Mouse (Mus musculus) c-Kit-positive CD71-negative TER-119-negative erythroid progenitor cells, embryonic 14.5 days (primary cell): ENCODE data around the gene Galntl6.

Experiments
- DNase-seq: peaks from one replicate; pipeline ENCODE4 v3.0.0-alpha.2; 2013; ENCODE audit warnings: low read depth

The Galntl6 gene

GRCm38 (mm10) chr8:57842462-57843391, 1069.7 kb downstream of the Galntl6 start:
- no peak for DNase-seq

GRCm38 (mm10) chr8:57841446-57841845, 1071.0 kb downstream of the Galntl6 start:
- DNase-seq = no peak

DNA sequence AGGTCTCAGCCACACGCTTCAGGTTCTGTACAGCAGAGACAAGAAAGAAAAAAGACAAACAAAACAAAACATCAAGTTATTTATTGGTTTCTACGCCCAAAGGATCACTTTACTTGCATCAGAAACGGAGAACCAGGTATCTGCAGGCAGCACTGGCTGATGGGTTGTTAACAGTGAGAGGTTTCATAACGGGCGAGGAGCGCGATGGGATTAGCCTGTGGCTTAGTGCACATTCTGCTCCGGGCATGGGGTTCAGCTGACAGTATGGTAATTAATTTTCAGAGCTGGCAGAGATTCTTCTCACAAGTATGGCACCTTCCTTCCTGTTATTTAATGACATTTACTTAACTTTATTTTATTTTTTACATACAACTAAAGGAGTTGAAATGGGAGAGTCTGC, 1075.1 kb downstream of the Galntl6 start:
- DNase-seq = no peak

- DNase-seq = no peak
These were observed 1075.5 kb downstream of the Galntl6 start for GRCm38 (mm10) chr8:57836981-57837380.

DNA sequence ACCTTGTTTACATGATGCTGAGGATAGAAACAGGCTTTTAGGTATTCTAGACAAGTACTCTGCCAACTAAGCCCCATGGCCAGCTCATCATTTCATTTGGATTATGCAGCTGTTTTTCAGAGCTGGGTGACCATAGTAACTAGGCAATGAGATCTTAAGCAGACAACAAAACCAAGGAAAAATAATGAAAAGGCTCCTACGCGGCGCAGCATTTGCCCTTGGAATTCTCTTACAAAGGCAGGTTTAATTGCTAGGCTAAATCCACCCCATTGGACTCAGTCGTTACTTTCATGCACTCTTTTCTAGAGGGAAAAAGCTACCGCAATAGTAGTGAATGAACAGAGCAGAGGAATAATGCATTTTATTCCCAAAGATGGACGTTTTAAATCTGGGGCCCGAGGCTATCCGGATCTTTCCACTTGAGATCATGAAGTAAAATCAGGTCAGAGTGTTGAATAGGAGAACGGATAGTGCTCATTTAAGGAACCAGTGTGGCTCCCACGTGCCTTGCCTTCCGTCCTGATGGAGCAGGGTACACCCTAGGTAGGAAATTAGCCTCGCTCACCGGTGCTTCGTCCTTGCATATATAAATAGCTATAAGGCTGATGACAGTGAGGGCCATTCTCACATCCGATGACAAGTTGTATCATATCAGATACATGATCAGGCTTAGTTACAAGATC, 1076.1 kb downstream of the Galntl6 start:
- no peak for DNase-seq

DNA sequence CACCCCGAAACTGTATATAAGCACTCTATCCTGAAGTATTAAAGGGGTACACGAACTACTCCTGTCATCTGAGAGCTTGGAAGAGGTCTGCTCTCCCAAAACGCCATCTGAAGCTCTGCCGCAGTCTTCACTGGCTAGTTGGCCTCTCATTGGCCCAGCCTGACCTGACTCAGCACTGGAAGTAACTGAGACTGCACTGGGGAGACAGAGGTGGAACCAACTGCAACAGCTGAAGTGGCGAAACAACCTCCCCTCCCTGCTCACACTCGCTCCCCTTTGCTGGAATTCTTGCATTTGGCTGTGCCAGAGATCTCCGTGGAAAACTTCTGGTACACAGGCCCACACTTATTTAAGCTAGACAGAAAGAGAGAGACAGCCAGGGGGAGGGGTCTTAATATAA, 1089.3 kb downstream of the Galntl6 start:
- no peak for DNase-seq

GRCm38 (mm10) chr8:57816034-57816433, 1096.4 kb downstream of the Galntl6 start:
- DNase-seq = no peak

DNA sequence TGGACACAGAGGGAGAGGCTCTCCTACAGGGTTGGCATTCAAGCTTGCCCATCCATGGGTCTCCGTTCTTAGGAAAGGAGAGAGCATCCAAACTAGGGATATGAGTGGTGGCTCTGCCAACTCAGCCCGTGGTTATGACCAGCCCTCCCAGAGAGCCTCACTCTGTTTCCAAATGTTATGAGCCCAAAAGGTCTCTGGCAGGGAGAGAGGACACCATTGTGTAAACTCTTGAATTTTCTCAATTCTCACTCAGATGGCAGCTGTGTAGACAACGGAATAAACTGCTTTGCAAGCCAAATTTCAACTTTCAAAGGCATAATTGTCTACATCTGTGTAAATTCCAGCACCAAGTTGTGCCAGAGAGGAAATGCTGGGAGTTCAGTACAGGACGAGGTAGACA, 1105.4 kb downstream of the Galntl6 start:
- no peak for DNase-seq

DNA sequence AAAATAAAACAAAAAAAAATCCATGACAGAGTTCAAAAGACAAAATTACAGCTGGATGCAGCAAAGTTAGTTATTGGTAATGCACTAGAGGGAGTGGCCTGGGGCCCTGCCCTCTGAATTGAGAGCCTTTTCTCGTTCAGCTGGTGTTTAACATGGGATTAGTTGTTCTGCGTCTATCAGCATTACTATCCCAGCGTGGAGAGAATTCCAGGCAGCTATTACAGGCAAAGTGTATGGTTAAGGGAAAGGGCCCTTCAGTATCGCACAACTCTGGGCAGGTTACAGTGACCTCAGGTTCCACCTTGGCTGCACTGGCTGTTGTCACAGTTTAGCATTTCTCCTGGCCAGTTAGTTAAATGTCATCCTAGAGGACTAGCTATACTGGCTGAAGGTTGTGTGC, 1107.3 kb downstream of the Galntl6 start:
- no peak for DNase-seq

DNA sequence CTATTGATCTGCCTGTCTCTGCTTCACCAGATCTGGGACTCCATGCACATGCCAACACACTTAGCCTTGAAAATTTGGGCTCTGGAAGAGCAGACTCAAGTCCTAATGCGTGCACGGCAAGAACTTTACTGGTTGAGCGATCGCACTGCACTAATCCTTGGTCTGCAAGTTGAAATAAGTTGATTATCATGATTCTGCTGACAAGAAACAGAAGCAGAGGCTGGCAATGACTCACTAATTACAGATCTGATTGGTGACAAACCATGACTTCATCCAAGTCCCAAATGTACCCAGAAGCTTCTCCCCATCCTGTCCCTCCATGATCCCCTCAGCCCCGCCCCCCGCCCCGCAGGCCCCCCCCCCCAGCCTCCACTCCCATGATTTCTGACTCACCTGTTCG, 1108.6 kb downstream of the Galntl6 start:
- no peak for DNase-seq

- peak; percentile 17 for DNase-seq
These were observed 1111.2 kb downstream of the Galntl6 start for GRCm38 (mm10) chr8:57801197-57801596.

GRCm38 (mm10) chr8:57800327-57800726, 1112.1 kb downstream of the Galntl6 start:
- DNase-seq = peak; percentile 88

DNA sequence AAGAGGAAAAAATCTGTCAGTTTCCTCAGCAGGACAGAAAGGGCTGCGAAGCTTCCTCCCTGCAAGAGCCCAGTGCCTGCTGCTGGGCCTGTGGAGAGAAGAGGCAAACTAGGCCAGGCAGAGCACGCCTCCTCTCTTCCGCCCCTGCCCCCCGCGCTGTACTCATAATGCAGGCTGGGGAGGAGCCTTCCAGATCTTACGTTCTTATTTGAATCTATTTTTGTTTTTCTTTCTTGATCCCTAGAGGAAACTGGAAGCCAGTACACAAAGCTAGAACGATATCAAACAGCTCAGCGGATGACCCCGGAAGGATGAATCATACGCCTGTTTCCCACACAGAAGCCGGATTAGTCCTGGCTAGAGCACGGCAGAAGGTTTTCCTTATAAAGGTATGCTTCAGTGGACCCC, 1112.6 kb downstream of the Galntl6 start:
- DNase-seq = peak; percentile 35

DNA sequence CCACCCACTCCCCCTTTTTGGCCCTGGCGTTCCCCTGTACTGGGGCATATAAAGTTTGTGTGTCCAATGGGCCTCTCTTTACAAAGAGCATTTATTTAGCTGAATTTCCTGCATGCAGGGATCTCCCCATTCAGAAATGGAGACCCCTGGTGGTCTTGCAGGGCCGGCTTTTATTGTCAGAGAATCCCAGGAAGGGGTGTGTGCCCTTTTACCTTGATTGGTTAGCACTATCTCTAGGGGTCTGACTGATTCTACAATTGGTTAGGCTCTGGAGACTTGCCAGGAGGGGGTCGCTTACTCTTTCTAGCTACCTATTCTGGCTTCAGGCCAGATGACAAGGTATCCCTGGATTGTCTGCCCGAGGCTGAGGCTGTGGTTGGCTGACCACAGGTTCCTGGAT, 1119.0 kb downstream of the Galntl6 start:
- DNase-seq = no peak

DNA sequence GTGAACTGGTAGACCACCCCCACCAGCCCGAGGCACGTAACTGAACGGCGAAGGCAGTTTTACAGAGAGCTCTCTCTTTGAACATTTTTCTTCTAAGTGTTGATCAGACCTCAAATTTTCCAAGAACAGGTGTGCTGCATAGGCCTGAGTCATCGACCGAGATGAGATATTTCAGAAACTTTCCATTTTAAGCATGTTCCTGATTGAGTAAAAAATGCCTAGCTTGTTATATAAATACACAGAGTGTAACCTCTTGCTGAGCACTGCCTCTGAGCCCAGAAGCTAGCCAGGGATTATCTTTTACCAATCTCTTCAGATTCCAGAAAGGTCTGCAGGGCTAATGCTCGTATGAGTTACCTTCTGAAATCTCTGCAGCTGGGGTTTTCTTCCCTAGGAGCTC, 1120.2 kb downstream of the Galntl6 start:
- DNase-seq = no peak

DNA sequence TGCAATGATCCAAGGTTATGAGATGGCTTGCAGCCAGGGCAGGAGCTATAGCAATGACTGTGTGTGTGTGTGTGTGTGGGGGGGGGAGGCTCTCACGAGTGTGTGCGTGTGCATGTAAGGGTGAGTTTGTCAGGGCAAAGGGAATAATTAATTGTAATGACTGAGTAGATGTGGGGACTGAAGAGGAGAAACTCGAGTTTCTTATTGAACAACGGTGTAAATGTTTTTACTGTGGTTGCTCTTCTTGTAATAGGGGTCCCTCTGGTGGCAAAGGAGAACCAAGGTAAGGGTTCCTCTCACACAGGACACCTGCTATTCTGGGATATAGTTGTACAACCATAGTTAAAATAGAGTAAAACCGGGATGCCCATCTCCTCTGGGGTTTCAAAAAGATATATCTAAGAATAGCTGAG, 1121.1 kb downstream of the Galntl6 start:
- peak; percentile 9 for DNase-seq

- no peak for DNase-seq
These were observed 1132.9 kb downstream of the Galntl6 start for GRCm38 (mm10) chr8:57779551-57779950.

- no peak for DNase-seq
These were observed 1134.3 kb downstream of the Galntl6 start for GRCm38 (mm10) chr8:57777988-57778721.

- DNase-seq = no peak
These were observed 1135.7 kb downstream of the Galntl6 start for GRCm38 (mm10) chr8:57776723-57777122.

GRCm38 (mm10) chr8:57772732-57773265, 1139.6 kb downstream of the Galntl6 start:
- DNase-seq = no peak

DNA sequence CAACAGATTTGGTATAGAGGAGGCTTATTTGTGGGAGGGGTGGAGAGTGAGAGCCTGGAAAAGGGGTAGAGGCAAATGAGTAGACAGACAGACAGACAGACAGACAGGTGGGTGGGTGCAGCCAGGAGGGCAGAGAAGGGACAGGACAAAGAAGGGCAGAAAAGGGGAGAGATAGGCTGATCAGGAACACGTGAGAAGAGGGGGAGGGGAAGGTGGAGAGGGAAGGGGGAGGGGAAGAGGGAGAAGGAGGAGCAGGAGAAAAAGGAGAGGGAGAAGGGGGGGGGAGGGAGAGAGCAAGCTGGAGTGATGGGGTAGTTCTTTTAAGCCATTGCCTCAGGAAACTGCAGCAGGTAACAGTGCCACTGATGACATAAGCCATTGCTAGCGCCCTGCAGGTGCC, 1144.9 kb downstream of the Galntl6 start:
- no peak for DNase-seq

DNA sequence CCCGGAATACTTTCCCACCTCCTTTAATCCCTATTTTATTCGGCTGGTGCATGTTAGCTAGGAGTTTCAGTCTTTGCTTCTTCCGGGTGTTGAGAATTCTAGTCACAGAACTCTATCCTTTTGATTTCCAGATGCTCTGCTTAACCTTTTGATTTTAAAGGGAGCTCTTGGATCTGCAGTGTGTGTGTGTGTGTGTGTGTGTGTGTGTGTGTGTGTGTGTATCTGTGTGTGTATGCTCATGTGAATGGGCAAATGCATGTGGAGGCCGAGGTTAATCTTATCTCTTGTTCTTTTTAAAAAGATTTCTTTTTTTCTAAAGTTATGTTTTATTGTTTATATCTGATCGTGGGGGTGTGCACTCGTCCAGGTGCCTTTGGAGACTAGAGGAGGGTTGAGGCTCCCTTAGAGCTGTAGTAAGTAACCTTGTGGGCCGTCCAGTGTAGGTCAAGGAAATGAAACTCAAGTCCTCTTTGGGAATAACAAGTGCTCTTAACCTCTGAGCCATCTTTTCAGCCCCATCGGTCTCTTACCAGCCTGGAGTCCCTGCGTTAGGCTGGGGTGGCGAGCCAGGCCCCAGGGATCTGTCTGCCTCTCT, 1145.9 kb downstream of the Galntl6 start:
- no peak for DNase-seq
